Mouse (Mus musculus) frontal cortex, adult 2 months (tissue): Measurements from ENCODE around the gene Baz1a. TPM values are rescaled to one million over a fixed set of nuclear protein-coding genes. Genes with fewer than 3 reads are reported as not detected.

Experiments used
- DNase-seq, 2 experiments: peaks; one replicate each; pipeline ENCODE4 v3.0.0; 2022; ENCODE audit warnings: low spot score in 1 of 2; ENCODE audit errors: extremely low spot score in 1 of 2
- polyA plus RNA-seq: library from polyadenylated mRNA; depleted of rRNA; stranded (reverse); fragments of >200 nt; gene quantifications from 2 replicates; pipeline ENCODE4 v1.2.3, GENCODE M21; 2012; rRNA removed

Gene Baz1a
- polyA plus RNA-seq, 1 experiment = 2.2 TPM

DNA sequence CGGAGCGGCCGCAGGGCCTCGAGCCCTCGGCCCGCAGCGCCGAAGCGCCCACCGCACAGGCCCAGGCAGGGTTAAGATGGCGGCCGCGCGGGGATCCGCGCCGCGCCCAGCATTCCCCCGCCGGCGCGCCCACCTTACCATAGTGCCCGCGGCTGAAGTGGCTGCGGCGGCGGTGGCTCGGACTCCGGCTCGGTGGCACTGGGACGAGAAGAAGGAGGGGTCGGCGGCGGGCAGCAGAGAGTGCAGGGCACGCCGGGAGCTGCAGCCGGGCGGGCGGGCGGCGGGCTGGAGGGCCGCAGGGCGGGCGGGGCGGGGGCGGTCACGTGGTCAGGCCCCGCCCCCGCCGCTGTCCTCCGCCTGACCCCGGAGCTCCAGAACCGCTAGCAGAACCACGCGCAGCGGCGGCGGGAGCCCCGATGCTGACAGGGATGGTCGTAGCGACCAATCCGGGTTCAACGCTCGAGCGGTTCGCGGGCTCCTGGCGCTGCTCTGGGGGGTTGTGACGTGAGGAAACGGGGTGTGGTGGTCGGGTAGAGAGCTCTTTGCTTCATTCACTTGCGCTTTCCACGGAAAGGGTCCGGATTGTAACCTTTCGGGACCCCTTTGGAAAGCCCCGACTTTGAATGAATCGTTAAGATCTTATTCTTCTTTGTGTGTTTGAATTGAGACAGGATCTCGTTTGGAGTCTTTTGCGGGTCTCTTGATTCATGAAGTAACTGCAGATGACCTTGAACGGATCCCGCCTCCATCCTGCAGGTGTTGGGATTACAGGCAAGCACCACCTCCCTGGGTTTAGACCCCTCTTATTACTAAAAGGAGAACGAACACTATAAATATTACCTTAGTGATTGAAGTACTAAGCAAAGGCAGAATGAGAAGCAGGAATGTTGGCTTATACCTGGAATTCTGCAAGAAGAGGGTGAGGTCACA lies 151.3 kb downstream of the Baz1a start, which contains the start of gene Cfl2:
Cfl2 (minus strand) TSS at position 272 of the 930 bp plus-strand sequence.
- peak; percentile 58 to 84 for DNase-seq

DNA sequence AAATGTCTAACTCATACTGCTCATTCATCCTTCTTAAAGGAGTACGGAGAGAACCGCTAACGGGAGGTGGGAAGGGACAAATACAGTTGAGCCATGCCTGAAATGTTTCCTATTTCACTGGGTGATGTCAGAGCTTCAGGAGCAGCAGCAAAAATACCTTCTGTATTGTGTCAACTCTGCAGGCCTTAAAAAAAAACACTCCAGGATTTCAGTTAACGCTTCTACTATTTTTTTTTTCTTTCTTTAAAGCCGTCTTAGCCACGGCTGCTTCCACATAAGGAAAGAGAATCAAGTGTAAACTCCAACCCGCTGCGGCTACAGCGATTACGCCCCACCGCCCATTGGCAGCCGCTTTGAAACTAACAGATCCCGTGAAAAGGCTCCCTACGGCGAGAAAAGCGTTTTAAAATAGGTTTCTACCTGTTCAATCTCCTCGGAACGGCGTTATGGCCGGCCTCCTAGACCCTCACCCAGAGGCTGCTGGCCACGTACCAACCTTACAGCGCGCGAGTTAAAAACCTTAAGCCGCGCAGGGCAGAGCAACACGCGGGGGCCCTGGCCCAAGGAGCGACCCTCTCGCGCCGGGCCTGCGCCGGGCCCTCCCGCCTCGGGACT lies 152.1 kb downstream of the Baz1a start:
- peak in 1 of 2 experiments; percentile 53 for DNase-seq

DNA sequence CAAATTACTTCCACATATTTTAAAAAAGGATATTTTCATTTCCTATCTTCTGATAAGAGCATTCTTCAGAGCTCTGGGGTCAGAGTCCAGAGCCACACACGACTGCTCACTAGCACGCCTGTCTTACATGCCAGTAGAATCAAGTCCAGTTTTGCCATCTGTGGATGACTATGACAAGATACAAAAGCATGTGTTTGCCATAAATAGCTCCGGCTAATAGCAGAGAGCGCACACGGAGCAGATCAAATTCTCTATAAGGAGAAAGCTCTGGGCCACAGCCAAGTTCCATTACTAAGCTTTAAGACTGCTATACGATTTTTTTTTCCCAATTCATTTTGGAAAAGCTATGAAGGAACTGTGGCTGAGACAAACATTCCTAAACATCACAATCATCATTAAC lies 154.6 kb downstream of the Baz1a start:
- DNase-seq = peak in 1 of 2 experiments; percentile 43

DNA sequence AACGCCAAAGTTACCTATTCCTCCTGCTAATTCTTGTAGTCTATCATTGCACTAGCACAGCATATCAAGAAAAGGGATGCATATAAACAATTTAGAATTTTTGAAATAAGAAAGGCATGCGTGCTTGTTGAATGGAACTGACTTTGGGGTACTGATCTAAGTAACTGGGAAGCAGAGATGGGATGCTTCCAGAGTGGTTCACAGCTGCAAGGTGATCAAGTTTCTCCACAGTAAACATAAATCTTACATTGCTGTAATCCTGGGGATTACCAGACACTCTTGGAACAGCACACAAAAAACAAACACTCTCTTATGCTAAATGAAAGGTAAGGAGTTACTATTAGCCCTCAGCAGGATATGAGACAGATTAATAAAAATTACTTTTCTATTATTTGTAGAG lies 163.6 kb downstream of the Baz1a start:
- no peak for DNase-seq

DNA sequence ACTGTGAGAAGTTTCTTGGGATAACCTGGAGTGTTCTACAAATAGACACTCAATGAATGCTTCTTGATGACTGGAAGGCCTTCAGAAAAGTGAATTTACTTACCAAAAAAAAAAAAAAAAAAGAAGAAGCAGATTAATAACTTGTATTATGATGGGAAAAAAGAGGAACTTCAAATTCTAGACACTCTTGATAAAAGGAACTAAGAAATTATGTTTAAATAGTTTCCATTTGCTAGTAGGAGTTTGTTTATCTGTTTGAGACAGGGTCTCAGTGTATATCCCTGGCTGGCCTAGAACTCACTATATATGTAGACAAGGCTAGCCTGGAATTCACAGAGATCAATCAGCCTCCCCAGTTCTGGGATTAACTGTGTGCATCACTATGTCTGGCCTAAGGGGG lies 169.7 kb downstream of the Baz1a start:
- DNase-seq = no peak

Other genes with a start within 250 kb of the Baz1a start
- gene Snx6, start 218.6 kb downstream of the Baz1a start, polyA plus RNA-seq = 39.4 and 48.0 TPM in 2 replicates
- 65.5 and 72.7 TPM in 2 replicates for gene Cfl2, start 151.5 kb downstream of the Baz1a start, polyA plus RNA-seq
- gene Gm20403, start 27.8 kb downstream of the Baz1a start, polyA plus RNA-seq = not detected in 2 replicates
- gene 2700097O09Rik, start 65.8 kb upstream of the Baz1a start, polyA plus RNA-seq = 22.5 and 23.9 TPM in 2 replicates
- gene Srp54a, start 65.9 kb upstream of the Baz1a start, polyA plus RNA-seq = 68.2 and 87.6 TPM in 2 replicates
- gene Fam177a, start 110.1 kb upstream of the Baz1a start, polyA plus RNA-seq = 23.7 and 24.9 TPM in 2 replicates
- gene Srp54b, start 140.8 kb upstream of the Baz1a start, polyA plus RNA-seq = 30.1 and 32.0 TPM in 2 replicates
- gene 1700047I17Rik2, start 185.2 kb upstream of the Baz1a start, polyA plus RNA-seq = not detected in 2 replicates
- gene Srp54c, start 215.8 kb upstream of the Baz1a start, polyA plus RNA-seq = 67.5 and 69.3 TPM in 2 replicates